Mouse (Mus musculus) embryonic facial prominence, embryonic 12.5 days (tissue): Measurements from ENCODE around the gene Wwtr1. TPM values are rescaled to one million over a fixed set of nuclear protein-coding genes. Genes with fewer than 3 reads are reported as not detected.

Experiments
- ATAC-seq: fragments of 200-750 bp; cut with Nextera tagmentation; 2 replicates; pipeline ENCODE4 v1.8.0; 2017; ENCODE audit not compliant: insufficient number of reproducible peaks, insufficient read depth, low FRiP score, low TSS enrichment
- H3K27ac ChIP-seq: fragments of 300-500 bp; sonication (generic); 2 replicates; pipeline ENCODE4 v1.5.1; 2016; ENCODE audit warnings: mild to moderate bottlenecking
- H3K27me3 ChIP-seq: fragments of 300-500 bp; sonication (generic); 2 replicates; pipeline ENCODE4 v1.6.1; 2016; ENCODE audit warnings: mild to moderate bottlenecking, moderate library complexity
- H3K36me3 ChIP-seq: fragments of 300-500 bp; sonication (generic); 2 replicates; pipeline ENCODE4 v1.6.1; 2016; ENCODE audit warnings: mild to moderate bottlenecking
- H3K4me1 ChIP-seq: fragments of 300-500 bp; sonication (generic); 2 replicates; pipeline ENCODE4 v1.6.1; 2016
- H3K4me2 ChIP-seq: fragments of 300-500 bp; sonication (generic); replicated peaks from 2 replicates; pipeline ENCODE4 v1.6.1; 2016; ENCODE audit warnings: mild to moderate bottlenecking, moderate library complexity
- H3K4me3 ChIP-seq: fragments of 300-500 bp; sonication (generic); 2 replicates; pipeline ENCODE4 v1.5.1; 2016; ENCODE audit warnings: mild to moderate bottlenecking
- H3K9ac ChIP-seq: fragments of 300-500 bp; sonication (generic); 2 replicates; pipeline ENCODE4 v1.6.1; 2016; ENCODE audit warnings: mild to moderate bottlenecking, moderate library complexity
- H3K9me3 ChIP-seq: fragments of 300-500 bp; sonication (generic); 2 replicates; pipeline ENCODE4 v1.6.1; 2016; ENCODE audit warnings: mild to moderate bottlenecking, moderate library complexity
- WGBS: fragments of 180-500 bp; shearing (Covaris S2); methylation state at CpG from one replicate; pipeline ENCODE4 v1.1.7; 2016; 5-methylcytosine and 5-hydroxymethylcytosine counted together
- polyA plus RNA-seq: library from polyadenylated mRNA; unstranded; fragments of >200 nt; fragmentation: Nextera tagmentation; extraction: Ambion mirVana; gene quantifications from 2 replicates; pipeline ENCODE4 v1.2.1, GENCODE M21; 2016

Wwtr1 gene
- 14.5 and 16.5 TPM in 2 replicates for polyA plus RNA-seq

DNA sequence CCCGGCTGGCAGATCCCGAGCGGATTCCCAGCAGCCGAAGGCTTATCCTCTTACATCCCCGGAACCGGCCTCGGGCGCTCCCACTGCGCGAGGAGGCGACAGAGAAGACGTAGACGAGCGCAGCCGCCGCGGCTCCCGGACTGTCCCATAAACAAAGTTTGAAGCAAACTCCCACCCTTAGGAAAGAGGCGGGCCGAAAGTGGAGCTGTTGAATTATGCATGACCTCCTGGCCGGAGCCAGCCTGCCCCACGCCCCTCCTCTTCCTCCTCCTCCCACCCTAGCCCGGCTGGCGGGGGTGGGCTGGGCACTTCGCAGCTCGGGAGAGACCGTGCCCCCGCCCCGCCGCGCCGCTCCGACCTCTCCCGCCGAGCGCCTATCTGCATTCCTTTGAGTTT, at the start of gene Wwtr1:
TSS of gene Wwtr1 (minus strand) at position 251 of the 396 bp plus-strand sequence.
- Histone ChIP-seq H3K9me3 (no peaks in the 10 kb centered on the region), H3K4me3 (peak within 1 kb of the TSS; percentile 80), H3K27ac (peak within 1 kb of the TSS; percentile 93), H3K4me2 (peak within 1 kb of the TSS; percentile 92), H3K36me3 (no peaks in the 10 kb centered on the region), H3K9ac (peak within 1 kb of the TSS; percentile 74), H3K4me1 (peaks cover 19% of the 10 kb centered on the region), H3K27me3 (no peaks in the 10 kb centered on the region)
- WGBS: 1% methylated on average over 34 of the region's 36 CpGs
- ATAC-seq: peak; percentile 94

DNA sequence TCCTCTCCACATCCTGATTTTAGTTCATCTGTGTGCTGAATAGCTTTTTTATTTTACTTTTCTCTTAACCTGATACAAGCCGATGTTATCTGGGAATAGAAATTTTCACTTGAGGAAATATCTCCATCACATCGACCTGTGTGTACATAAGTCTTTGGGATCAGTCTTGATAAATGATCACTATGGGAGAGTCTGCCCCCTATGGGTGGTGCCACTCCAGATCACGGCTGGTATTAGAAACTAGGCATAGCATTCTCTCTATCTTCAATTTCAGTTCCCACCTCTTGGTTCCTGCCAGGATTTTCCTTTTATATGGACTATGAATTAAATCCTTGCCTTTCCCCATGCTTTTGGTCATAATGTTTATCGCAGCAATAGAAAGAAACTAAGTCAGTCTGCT, 44.0 kb upstream of the Wwtr1 start:
- Histone ChIP-seq H3K4me1 (no peaks in the 10 kb centered on the region), H3K9me3 (no peaks in the 10 kb centered on the region), H3K27me3 (no peaks in the 10 kb centered on the region), H3K4me3 (no peak overlapping the region), H3K27ac (no peak overlapping the region), H3K36me3 (no peaks in the 10 kb centered on the region), H3K9ac (no peak overlapping the region), H3K4me2 (no peak overlapping the region)
- 81% methylated on average over 4 of the region's 4 CpGs for WGBS
- ATAC-seq: no peak

DNA sequence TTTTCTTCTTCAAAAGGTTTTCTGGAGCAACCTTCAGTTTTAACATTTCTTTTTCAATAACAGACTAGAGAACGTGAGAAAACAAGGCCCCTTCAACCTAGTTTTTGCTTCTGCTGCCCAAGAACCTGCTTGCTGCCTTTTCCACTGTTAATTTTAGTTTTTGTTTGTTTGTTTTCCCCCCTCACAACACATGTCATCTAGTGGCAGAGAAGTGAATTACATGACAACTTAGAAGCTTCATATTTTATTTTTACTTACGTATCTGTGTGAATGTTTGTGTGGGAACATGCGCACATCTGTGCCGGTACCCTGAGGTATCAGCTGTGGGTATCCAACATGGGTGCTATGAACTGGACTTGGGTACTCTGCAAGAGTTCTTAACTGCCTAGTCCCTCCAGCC, 39.9 kb upstream of the Wwtr1 start:
- Histone ChIP-seq H3K4me1 (no peaks in the 10 kb centered on the region), H3K9me3 (no peaks in the 10 kb centered on the region), H3K27ac (no peak overlapping the region), H3K36me3 (no peaks in the 10 kb centered on the region), H3K4me3 (no peak overlapping the region), H3K9ac (no peak overlapping the region), H3K4me2 (no peak overlapping the region), H3K27me3 (no peaks in the 10 kb centered on the region)
- 92% methylated on average over 4 of the region's 4 CpGs for WGBS
- ATAC-seq: no peak

DNA sequence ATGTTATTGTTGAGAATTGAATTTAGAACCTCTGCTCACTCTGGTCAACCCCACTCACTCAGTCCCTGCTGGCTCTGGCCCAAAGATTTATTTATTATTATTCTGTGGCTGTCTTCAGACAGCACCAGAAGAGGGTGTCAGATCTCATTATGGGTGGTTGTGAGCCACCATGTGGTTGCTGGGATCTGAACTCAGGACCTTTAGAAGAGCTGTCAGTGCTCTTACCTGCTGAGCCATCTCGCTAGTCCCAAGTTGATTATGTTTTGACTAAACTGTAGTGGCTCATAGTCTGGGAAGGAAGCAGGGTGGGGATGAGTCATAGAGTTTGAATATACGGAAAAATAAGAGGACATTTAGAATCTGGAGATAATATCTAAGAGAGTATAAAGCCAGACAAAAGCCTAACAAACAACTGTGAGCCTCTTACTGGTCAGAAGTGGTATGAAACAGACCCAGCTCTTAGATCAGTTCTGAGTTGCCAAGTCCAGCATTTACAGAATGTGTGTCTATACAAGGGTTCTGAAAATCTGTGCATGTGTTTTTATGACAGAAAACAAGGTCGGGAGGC, 36.8 kb upstream of the Wwtr1 start:
- no peaks in the 10 kb centered on the region for H3K4me1 ChIP-seq
- no peak overlapping the region for H3K27ac ChIP-seq
- no peak overlapping the region for H3K4me2 ChIP-seq
- H3K36me3 ChIP-seq: no peaks in the 10 kb centered on the region
- no peaks in the 10 kb centered on the region for H3K27me3 ChIP-seq
- H3K9me3 ChIP-seq: no peaks in the 10 kb centered on the region
- H3K9ac ChIP-seq: no peak overlapping the region
- no peak overlapping the region for H3K4me3 ChIP-seq
- no peak for ATAC-seq
- WGBS: 74% methylated on average over 3 of the region's 3 CpGs

DNA sequence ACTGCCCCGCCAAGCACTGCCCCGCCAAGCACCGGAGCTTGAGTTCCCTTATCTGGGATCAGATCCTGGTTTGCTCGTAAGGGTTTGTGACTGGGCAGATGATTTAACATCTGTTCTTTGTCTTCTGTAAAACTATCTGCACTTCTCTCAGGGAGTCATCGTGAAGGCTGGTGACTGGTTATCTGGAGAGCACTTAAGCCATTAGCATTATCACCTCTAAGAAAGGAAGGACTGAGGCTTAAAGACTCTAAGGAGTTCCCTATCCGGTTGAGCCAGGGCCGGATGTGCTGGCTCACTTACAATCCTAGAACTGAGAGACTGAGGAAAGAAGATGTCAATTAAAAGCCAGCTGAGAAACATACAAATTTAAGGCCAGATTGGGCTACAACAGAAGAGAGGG, 36.1 kb upstream of the Wwtr1 start:
- Histone ChIP-seq H3K27me3 (no peaks in the 10 kb centered on the region), H3K4me2 (no peak overlapping the region), H3K27ac (no peak overlapping the region), H3K36me3 (no peaks in the 10 kb centered on the region), H3K4me3 (no peak overlapping the region), H3K4me1 (no peaks in the 10 kb centered on the region), H3K9ac (no peak overlapping the region), H3K9me3 (no peaks in the 10 kb centered on the region)
- WGBS: 76% methylated on average over 7 of the region's 7 CpGs
- ATAC-seq: no peak

DNA sequence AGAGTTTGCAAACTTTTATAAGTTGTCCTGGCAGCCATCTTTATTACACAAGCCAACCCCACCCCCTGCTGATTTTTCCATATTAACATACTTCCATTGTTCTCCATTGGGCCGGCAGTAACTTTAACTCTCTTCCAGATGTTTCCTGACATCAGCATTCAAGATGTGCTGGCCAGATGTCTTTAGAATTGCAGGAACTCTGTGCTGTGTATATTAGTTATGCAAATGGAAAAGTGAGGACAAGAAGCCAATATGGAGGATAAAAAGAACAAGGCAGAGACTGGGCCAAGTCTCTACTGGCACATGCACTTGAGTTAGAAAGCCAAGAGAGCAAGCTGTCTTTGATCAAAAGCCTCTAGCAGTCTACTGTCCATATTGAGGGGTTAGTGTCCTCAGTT, 28.9 kb upstream of the Wwtr1 start:
- Histone ChIP-seq H3K9ac (no peak overlapping the region), H3K27me3 (no peaks in the 10 kb centered on the region), H3K4me3 (no peak overlapping the region), H3K36me3 (no peaks in the 10 kb centered on the region), H3K4me2 (no peak overlapping the region), H3K4me1 (no peaks in the 10 kb centered on the region), H3K9me3 (no peaks in the 10 kb centered on the region), H3K27ac (no peak overlapping the region)
- ATAC-seq: no peak
- WGBS: 35% methylated on average over 1 of the region's 1 CpGs

DNA sequence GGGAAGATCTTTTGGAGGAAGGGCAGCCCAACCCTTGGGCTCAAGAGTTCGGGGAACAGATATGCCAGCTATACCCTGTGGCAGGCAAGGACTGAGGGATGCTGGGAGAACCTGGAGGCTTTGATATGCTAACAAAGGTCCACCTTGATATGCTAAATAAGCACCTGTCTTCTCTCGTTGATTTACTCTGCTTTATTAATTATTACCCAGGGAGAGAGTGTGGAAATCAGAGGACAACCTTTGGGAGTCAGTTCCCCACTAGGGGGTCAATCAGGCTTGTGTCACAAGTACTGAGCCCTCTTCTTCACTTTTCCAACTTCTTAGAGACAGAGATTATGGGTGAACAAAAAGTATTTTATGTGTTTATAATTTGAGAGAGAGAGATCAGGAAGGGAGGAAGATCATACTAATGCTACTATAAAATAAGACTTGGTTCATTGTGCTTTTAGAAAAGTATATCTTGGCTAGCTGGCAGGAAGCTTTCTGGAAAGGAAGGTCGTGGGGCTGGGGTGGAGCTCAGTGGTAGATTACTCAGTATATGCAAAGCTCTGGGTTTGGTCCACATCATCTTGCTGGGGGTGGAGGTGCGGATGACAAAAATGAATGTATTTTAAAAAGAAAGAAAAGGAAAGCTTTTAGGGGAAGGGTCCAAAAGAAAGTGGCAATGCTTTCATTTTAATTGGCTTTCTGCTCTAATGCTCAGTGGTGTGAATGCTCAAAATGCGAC, 28.3 kb upstream of the Wwtr1 start:
- ATAC-seq: no peak
- no peak overlapping the region for H3K4me2 ChIP-seq
- WGBS: 71% methylated on average over 5 of the region's 5 CpGs
- H3K27ac ChIP-seq: no peak overlapping the region
- no peaks in the 10 kb centered on the region for H3K27me3 ChIP-seq
- H3K9ac ChIP-seq: no peak overlapping the region
- no peaks in the 10 kb centered on the region for H3K9me3 ChIP-seq
- H3K4me1 ChIP-seq: no peaks in the 10 kb centered on the region
- H3K36me3 ChIP-seq: no peaks in the 10 kb centered on the region
- H3K4me3 ChIP-seq: no peak overlapping the region

DNA sequence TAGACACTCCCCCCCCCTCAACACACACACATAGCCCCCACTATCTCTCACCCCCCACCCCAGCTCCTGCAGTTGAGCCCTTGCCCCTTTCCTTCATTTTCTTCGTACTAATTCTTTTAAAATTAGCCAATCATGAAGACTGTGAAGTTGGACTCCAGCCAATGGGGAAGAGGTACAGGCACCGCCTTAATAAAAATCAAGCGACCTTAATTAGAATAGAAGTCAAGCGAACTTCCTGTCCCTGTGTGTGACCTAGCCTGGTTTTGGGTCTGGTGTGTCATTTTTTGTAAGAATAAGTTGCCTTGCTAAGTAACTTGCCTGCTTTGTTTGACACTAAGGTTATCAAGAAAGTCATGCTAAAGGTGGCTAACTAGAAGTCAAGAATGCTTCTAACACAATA, 26.9 kb upstream of the Wwtr1 start:
- Histone ChIP-seq H3K4me1 (no peaks in the 10 kb centered on the region), H3K27me3 (no peaks in the 10 kb centered on the region), H3K4me2 (no peak overlapping the region), H3K27ac (no peak overlapping the region), H3K9ac (no peak overlapping the region), H3K36me3 (no peaks in the 10 kb centered on the region), H3K9me3 (no peaks in the 10 kb centered on the region), H3K4me3 (no peak overlapping the region)
- ATAC-seq: no peak
- 78% methylated on average over 4 of the region's 4 CpGs for WGBS

DNA sequence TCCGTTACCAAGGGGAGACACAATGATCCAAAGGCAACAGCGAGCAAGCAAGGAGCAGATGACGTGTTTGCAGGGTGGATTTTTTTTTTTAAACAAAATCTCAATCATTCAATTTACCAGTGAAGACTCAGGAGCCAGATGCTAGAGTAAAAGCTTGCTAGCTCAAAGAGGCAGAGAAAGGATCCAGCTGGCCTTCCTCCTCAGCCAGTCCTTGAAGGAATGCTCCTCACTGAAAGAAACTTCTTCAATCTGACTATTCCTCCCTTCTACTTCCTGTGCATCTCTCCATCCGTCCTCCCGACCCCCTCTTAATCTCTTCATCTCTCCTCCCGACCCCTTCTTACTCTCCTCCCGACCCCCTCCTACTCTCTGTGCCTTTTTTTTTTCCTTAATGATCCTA, 20.9 kb upstream of the Wwtr1 start:
- Histone ChIP-seq H3K36me3 (no peaks in the 10 kb centered on the region), H3K9ac (no peak overlapping the region), H3K4me1 (no peaks in the 10 kb centered on the region), H3K9me3 (no peaks in the 10 kb centered on the region), H3K27me3 (no peaks in the 10 kb centered on the region), H3K27ac (no peak overlapping the region), H3K4me2 (no peak overlapping the region), H3K4me3 (no peak overlapping the region)
- ATAC-seq: no peak
- WGBS: 64% methylated on average over 7 of the region's 7 CpGs

DNA sequence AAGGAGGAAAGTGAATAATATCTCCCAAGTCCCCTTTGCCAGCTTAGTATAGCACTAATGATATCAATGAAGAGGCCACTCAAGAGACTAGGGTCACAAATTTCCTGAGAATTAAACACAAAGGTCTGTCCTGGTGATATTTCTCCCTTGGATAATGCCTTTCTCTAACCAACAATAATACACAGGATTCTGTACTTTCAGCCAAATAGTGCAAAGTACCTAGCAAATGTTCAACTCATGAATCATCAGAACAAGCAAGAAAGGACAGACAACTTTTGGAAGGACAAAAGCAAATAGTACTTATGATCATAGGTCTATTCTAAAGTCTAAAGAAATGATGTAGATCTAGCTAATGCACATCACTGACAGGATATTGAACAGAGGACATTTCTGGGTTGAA, 19.8 kb upstream of the Wwtr1 start:
- no peak for ATAC-seq
- no peaks in the 10 kb centered on the region for H3K36me3 ChIP-seq
- H3K4me1 ChIP-seq: no peaks in the 10 kb centered on the region
- H3K27ac ChIP-seq: no peak overlapping the region
- no peaks in the 10 kb centered on the region for H3K27me3 ChIP-seq
- no peak overlapping the region for H3K4me3 ChIP-seq
- no peaks in the 10 kb centered on the region for H3K9me3 ChIP-seq
- H3K4me2 ChIP-seq: no peak overlapping the region
- H3K9ac ChIP-seq: no peak overlapping the region

DNA sequence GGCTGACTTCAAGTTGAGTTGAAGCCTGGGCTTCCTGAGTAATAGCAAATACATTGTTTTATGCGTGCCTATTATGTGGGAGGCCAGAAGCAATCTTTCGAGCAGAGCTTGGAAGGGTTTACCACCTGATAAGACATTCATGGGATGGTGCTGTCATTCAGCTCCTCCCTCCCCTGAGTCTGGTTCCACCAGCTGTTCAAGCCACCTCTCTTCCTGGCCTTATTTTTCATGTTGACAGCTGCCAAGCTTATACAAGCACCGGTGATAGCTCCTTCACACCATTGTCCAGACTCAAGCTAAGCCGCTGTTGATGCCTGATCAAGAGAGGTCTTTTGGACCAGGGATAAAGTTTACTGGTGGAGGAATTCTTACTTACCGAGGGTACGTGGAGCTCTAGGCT, 10.3 kb upstream of the Wwtr1 start:
- H3K36me3 ChIP-seq: no peaks in the 10 kb centered on the region
- no peak overlapping the region for H3K4me3 ChIP-seq
- no peak overlapping the region for H3K4me2 ChIP-seq
- H3K9me3 ChIP-seq: no peaks in the 10 kb centered on the region
- WGBS: 86% methylated on average over 6 of the region's 6 CpGs
- H3K27ac ChIP-seq: no peak overlapping the region
- H3K9ac ChIP-seq: no peak overlapping the region
- no peaks in the 10 kb centered on the region for H3K4me1 ChIP-seq
- H3K27me3 ChIP-seq: no peaks in the 10 kb centered on the region
- no peak for ATAC-seq

DNA sequence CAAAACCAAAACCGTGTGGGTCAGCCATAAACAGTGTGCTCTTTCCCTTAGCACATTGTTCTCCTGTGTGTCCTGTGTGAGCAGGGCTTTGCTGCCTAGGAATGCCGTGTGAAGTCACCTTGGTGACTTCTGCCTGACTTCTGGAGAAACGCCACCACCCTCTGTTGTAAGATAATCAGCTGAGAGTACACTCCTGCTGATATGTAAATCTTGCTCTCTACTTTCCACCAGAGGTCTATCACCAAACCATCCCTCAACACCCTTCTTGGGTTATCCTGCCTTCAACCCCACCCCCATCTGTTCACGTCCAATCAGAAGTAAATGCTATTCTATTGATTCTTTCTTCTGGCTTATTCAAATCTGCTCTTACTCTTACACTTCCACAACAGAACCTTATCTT, 7.8 kb upstream of the Wwtr1 start:
- no peak for ATAC-seq
- no peak overlapping the region for H3K9ac ChIP-seq
- H3K9me3 ChIP-seq: no peaks in the 10 kb centered on the region
- H3K4me1 ChIP-seq: no peaks in the 10 kb centered on the region
- 76% methylated on average over 4 of the region's 4 CpGs for WGBS
- H3K4me3 ChIP-seq: no peak overlapping the region
- no peaks in the 10 kb centered on the region for H3K27me3 ChIP-seq
- no peak overlapping the region for H3K4me2 ChIP-seq
- H3K36me3 ChIP-seq: no peaks in the 10 kb centered on the region
- H3K27ac ChIP-seq: no peak overlapping the region
